Mouse (Mus musculus): ENCODE results near the gene Timeless.

Timeless gene

DNA sequence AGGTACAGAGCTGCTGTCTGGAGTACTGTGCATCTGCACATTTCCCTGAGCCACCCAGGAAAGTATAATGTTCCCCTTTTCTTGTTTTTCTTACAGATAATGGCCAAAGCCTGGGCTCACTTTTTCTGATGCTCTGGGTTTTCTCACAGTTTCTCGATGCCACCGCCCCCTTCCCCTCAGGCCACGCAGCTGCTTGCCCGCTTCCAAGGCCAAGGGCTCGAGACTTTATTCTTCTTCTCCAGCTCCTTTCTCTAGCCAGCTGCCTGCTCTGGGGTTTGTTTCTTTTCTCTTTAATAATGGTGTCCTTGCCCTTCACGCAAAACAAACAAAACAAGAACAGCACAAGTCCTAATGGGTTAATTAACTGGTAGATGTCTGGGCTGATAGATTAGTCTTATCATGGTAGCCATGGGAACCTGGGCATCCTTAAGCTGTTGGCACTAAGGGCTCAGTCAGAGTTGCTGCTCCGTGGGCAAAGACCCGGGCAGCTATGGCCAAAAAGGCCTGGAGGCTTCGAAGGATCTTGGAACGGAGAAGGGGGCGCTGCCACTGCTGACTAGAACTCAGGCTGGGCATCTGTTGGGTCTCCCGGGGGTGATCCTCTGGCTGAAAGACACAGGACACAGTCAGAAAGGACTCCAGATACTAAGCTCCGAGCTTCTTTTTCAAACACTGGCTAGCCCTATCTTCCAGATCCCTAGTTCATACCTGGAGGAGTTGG, 64.7 kb downstream of the Timeless start:
- DNase-seq (ENCODE audit: low read depth in 2 of 2, low spot score in 2 of 2): no peak

DNA sequence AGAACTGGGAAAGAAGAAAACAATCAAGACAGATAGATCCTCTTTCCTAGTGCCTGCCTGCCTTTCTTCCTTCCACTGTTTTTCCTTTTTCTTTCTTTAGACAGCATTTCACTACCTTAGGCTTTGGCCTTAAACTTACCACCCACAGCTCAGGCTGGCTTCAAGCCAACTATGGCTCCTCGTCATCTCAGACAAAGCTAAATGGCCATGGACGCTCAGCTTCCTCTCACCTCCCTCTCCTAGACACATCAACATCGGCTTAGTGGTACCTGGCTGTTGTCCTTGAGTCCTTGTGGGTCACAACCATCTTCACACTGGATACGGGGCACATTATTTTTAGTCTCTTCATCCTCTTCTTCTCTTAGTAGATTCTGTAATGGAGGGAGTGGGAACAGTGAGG, 65.4 kb downstream of the Timeless start:
- no peak for DNase-seq (ENCODE audit: low read depth in 2 of 2, low spot score in 2 of 2)

DNA sequence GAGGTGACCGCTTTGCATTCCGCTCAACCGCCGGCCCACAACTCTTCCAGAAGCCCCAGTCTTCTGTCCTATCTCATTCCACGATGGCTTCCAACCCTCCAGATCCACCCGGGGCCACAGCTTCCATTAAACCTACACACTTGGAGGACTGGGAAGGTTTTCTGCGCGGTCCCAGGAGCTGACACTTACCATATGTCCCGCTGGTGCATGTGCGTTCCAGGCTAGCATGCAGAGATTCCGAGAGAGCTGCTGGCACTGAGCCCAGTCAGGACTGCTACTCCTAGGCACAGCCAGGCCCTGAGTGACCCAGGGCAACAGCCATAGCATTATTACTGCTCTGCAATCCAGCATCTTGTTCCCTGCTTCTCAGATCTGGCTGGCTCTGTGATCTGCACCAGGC, 65.8 kb downstream of the Timeless start:
- no peak for DNase-seq (ENCODE audit: low read depth in 2 of 2, low spot score in 2 of 2)

DNA sequence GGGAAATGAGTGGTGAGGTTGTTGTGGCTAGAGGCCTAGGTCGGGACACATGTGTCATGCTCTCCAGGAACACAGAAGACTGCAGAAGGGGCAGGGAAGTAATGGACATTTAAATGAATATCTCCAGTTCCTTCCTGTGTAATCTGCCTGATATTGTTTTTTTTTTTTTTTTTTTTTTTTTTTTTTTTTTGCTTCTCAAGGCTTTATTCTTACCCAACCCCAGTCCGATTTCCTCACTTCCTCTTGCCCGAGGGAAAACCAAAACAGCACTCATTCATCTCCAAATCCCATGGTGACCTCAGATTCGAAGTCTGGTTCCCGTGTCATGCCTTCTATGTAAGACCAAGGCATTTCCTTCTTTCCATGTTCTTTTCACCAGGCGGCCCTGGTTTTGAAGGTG, 66.4 kb downstream of the Timeless start:
- DNase-seq (ENCODE audit: low read depth in 2 of 2, low spot score in 2 of 2): no peak

DNA sequence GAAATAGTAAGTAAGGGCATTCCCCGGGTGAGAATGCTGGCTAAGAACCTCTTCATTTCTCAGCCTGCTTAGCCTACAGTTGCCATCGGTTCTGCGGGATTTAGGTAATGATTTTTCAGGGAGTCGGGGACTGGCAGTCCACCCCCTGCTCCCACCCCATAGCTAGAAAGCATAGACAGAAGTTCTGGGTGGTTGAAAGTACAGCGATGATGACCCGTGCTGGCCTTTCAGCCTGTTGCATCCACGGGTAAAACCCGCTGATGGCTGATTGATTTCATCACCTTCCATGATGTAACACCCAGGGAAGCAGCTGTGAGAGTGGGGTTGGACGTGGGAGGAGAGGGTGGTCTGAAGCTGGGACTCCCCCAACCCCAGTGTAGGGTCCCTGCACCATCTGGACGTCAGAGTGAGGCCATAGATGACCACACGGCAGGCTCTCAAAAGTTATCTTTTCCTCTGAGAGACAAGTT, 66.9 kb downstream of the Timeless start, which contains the start of gene Il23a:
Il23a (minus strand) TSS at position 51 of the 470 bp plus-strand sequence.
- DNase-seq (ENCODE audit: low read depth in 2 of 2, low spot score in 2 of 2): no peak

DNA sequence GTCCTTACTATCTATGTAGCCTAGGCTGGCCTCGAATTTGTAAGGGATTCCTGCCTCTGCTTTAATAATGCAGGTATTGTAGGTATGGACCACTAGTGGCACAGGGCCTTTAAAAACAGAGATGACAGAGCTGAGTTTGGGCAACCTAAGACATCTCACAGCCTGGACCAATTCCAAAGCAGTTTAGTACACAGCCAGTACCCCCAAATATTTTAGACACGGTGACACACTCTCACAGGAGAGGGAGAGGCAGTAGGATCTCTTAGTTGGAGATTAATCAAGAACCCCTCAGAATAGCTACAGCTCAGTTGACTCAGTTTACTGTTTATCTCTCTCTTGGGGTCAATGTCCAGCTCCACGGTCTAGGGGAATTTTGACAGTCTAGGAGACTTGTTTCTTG, 70.5 kb downstream of the Timeless start:
- DNase-seq (ENCODE audit: low read depth in 2 of 2, low spot score in 2 of 2): no peak
